Mouse (Mus musculus) megakaryocyte, embryonic 14.5 days (primary cell): ENCODE results near the gene Tmprss12. TPM values are rescaled to one million over a fixed set of nuclear protein-coding genes. Genes with fewer than 3 reads are reported as not detected.
A peak's percentile ranks its signal among the peaks of the same experiment; 100 is the strongest.
"Not testable (repeated sequence)": the region's sequence is repeated elsewhere in the genome, so short reads cannot be mapped to it uniquely, and the experiment has no call there.

Experiments
- H3K27me3 ChIP-seq: replicated peaks from 2 replicates; pipeline ENCODE3; 2012; ENCODE audit warnings: inconsistent platforms
- H3K36me3 ChIP-seq: replicated peaks from 2 replicates; pipeline ENCODE3; 2012; ENCODE audit warnings: low read length, inconsistent platforms, mixed read lengths
- H3K4me1 ChIP-seq: 2 replicates; pipeline ENCODE4 v1.6.1; 2012; ENCODE audit warnings: inconsistent platforms
- H3K4me3 ChIP-seq: replicated peaks from 2 replicates; pipeline ENCODE3; 2012; ENCODE audit warnings: moderate library complexity, mild to moderate bottlenecking, inconsistent platforms
- H3K9me3 ChIP-seq: 2 replicates; pipeline ENCODE4 v1.6.1; 2012; ENCODE audit warnings: inconsistent platforms
- FLI1 ChIP-seq: IDR thresholded peaks from 2 replicates; pipeline ENCODE4 v1.6.1; 2012; ENCODE audit warnings: low read length, inconsistent platforms, mixed read lengths
- GATA1 ChIP-seq: IDR thresholded peaks from 3 replicates; pipeline ENCODE4 v1.6.1; 2012; ENCODE audit warnings: mixed read lengths, low read length, inconsistent platforms, borderline replicate concordance
- polyA plus RNA-seq: library from polyadenylated mRNA; stranded (reverse); fragments of >175 nt; gene quantifications from 2 replicates; pipeline ENCODE4 v1.2.3, GENCODE M21; 2012; ENCODE audit warnings: low replicate concordance; ENCODE audit not compliant: insufficient read depth

The Tmprss12 gene
- polyA plus RNA-seq, 1 experiment: not detected

DNA sequence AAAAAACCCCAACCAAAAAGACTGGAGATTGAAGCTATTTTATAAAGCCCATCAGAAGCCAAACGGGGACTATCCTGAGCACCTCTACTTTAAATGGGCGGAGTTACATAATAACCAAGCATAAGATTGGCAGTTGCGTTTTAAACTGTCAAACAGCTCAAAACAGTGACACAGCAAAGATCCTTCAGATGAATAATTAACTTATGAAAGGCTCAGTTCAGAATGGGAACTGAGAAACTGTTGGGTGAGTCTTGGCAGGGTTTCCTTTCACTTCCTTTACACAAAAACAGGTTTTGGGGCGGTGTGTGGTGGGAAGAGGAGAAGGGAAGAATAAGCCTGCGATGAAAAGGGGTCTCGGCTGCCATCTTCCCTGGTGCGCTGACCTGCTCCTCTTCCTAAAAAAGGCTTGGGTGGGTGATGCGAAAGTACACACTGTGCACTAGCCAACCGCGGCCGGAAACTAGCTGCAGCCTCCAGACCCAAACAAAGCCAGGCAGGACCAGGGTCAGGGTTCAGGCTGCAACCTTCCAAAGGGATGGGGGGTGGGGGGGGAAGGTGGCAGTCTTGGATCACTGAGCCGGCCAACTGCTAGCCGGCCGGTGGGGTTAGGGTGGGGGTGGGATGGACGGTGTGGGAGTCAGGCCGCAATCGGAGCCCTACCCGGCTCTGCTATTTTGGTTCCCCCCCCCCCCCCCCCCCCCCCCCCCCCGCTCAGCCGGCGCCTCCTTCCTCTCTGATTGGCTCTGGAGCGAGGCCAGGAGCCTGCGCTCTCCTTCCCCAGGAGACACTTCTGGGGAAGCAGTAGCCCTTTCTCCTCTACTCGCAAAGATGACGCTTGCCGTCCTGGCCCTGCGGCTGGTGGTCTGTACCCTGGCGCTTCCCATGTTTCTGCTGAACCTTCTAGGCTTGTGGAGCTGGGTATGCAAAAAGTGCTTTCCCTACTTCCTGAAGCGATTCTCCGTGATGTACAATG lies 23.7 kb downstream of the Tmprss12 start, which contains the start of gene Mettl7a1:
Gene Mettl7a1 (plus strand): TSS at position 122 of the 973 bp plus-strand sequence.
- no peaks in the 10 kb centered on the region for H3K36me3 ChIP-seq
- H3K9me3 ChIP-seq: 0 out of 2 replicates have a peak, but pooled peaks cover under 1% of the 10 kb centered on the region
- TF ChIP-seq FLI1 (no peak), GATA1 (no peak)
- peak within 1 kb of the TSS; percentile 92 for H3K4me3 ChIP-seq
- H3K27me3 ChIP-seq: peaks cover 10% of the 10 kb centered on the region
- H3K4me1 ChIP-seq: peaks cover 31% of the 10 kb centered on the region

DNA sequence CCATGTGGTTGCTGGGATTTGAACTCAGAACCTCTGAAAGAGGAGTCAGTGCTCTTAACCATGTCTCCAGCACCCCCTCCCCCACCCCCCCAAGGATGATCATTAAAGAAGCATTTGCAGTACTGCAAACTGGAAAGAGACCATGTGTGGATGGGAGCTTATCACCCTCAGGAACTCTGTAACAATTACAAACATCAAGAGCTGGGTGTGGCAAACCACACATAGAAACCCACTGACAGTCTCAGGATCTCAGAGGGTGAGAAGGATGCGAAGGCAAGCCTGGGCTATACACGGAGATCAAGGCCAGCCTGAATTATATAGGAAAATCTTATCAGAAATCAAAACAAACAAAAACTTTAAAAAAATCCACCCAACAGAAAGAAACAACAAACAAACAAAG lies 25.6 kb downstream of the Tmprss12 start:
- Histone ChIP-seq H3K9me3 (no peaks in the 10 kb centered on the region), H3K4me1 (peaks cover 23% of the 10 kb centered on the region), H3K27me3 (peaks cover 2% of the 10 kb centered on the region), H3K4me3 (no peak overlapping the region), H3K36me3 (no peaks in the 10 kb centered on the region)
- no peak for TF ChIP-seq FLI1
- TF ChIP-seq GATA1: no peak

DNA sequence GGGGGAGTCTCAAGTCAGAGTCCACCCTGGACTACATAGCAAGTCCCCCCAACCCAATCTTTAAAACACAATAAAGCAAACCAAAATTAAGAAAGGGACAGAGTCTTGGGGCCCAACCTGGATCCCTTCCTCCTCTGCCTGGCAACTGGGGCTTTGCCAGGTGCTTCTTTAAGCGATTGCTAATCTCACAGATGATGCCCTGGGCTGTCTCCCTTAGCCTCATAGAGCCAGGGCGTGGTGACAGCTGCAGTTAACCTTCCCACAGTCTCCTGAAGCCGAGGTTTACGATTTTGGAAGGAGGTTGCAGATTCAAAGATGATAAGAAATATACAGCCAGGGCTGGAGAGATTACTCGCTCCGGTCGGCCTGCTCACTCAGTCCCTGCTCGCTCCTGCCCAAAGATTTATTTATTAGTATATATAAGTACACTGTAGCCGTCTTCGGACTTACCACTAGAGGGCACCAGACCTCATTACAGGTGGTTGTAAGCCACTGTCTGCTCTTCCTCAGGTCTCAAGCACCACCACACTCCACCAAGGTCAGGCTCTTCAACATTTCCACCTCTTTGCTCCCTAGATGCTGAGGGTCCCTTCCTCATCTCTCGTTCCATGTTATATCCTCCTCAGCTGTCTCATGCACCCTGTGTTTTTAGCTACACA lies 26.9 kb downstream of the Tmprss12 start:
- H3K4me3 ChIP-seq: not testable (repeated sequence)
- H3K4me1 ChIP-seq: peaks cover 33% of the 10 kb centered on the region

DNA sequence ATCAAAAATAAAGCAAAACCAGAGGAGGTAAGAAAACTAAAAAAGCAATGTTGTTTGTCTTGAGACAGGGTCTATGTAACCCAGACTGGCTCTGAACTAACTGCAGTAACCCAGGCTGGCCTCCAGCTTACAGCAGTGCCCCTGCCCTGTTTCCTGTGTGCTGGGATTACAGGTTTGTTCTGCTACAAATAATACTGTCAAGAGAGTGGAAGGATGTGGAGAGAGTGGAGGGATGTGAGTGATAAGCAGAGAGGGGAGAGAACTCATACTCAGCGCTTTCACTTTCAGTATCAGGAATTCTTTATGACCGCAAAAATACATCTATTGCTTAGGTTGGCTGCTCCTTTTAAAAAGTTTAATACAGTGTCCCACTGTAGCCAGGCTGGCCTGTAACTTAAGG lies 31.7 kb downstream of the Tmprss12 start:
- TF ChIP-seq FLI1 (no peak), GATA1 (no peak)
- H3K4me3 ChIP-seq: peak overlapping the region; percentile 87
- peaks cover 2% of the 10 kb centered on the region for H3K36me3 ChIP-seq
- H3K9me3 ChIP-seq: peaks cover 7% of the 10 kb centered on the region
- no peaks in the 10 kb centered on the region for H3K27me3 ChIP-seq
- H3K4me1 ChIP-seq: peaks cover 15% of the 10 kb centered on the region

More for the DNA sequence above, 26.9 kb downstream of the Tmprss12 start:
- not testable (repeated sequence) for H3K9me3 ChIP-seq, H3K27me3 ChIP-seq, H3K36me3 ChIP-seq

DNA sequence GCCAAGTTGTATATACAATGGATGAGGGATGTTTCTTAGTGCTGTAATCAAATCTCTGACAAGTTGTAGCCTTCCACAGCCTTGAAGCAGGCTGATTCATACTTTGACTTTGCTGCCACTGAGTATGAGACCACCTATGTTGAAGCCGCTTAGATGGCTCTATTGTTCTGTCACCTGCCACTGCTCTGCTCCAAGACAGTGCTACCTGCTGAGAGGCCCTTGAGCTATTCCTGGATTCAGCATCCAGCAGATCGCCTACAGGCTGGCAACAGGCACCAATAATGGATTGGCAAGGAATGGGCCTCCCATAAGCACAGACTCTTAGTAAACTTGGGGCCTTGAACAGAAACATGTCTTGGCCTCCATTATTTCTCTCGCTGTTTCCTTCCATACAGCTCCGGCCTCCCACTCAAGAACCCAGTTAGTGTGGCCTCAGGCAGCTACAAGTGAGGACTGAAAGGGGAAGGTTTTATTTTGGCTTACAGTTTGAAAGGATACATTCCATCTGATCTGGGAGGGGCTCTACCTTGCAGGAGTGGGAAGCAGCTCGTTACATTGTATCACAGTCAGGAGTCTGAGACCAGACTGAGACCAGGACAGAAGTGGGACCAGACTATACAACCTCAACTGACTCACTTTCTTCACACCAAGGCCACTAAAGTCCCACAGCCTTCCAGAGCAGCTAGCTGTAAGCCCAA lies 34.0 kb downstream of the Tmprss12 start:
- peaks cover 2% of the 10 kb centered on the region for H3K36me3 ChIP-seq
- peaks cover 29% of the 10 kb centered on the region for H3K4me1 ChIP-seq
- TF ChIP-seq FLI1 (no peak), GATA1 (no peak)
- no peak overlapping the region for H3K4me3 ChIP-seq
- peaks cover 7% of the 10 kb centered on the region for H3K9me3 ChIP-seq
- no peaks in the 10 kb centered on the region for H3K27me3 ChIP-seq

DNA sequence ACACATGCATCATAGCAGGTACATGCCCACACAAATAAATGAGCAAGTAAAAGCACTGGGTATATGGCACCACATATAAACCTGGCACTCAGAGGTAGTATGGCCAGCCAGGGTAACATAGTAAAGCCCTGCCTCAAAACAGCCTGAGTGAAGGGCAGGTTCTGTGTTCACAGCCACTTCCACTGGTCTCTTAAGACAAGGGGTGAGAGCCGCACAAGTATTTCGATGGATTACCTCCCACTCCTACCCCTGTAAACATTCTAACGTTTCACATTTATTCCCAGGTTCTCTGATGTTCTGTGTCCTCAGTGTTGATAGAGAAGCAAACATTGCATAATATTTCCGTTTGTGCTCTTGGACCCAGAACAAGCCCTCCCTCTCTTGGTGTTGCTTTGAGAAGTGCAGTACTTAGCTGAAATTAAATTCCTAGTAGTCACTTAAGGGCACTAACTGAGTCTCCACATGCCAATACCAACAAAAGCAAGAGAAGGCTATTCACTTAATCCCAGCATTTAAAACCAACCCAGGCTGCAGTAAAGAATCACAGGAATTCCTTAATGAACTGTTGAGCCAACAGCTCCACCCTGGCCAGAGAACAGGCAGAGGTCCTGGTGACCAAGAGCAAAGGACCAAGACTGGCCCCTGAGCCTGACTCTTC lies 37.5 kb downstream of the Tmprss12 start:
- not testable (repeated sequence) for H3K36me3 ChIP-seq, H3K9me3 ChIP-seq, H3K4me3 ChIP-seq, H3K27me3 ChIP-seq
- H3K4me1 ChIP-seq: peaks cover 20% of the 10 kb centered on the region

DNA sequence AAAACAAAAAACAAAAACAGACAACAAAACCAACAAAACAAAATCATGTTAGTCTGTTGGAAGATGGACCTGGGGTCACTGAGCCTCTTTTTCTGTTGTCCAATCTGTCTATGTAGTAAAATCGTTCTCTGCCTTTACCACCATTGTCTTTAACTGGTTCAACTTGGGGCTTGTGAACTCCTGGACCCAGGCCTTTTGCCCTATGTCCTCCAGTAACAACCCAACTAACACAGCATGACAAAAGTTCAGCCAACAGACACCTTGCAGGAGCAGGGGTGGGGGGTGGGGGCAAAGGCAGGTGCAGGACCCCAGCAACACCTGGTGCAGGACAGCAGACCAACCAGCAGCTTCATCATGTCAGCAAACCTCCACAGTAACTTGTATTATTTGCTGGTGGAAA lies 39.2 kb downstream of the Tmprss12 start:
- Histone ChIP-seq H3K27me3 (peaks cover 2% of the 10 kb centered on the region), H3K4me1 (peaks cover 27% of the 10 kb centered on the region), H3K36me3 (no peaks in the 10 kb centered on the region), H3K4me3 (no peak overlapping the region), H3K9me3 (peaks cover 1% of the 10 kb centered on the region)
- TF ChIP-seq FLI1 (no peak), GATA1 (no peak)

DNA sequence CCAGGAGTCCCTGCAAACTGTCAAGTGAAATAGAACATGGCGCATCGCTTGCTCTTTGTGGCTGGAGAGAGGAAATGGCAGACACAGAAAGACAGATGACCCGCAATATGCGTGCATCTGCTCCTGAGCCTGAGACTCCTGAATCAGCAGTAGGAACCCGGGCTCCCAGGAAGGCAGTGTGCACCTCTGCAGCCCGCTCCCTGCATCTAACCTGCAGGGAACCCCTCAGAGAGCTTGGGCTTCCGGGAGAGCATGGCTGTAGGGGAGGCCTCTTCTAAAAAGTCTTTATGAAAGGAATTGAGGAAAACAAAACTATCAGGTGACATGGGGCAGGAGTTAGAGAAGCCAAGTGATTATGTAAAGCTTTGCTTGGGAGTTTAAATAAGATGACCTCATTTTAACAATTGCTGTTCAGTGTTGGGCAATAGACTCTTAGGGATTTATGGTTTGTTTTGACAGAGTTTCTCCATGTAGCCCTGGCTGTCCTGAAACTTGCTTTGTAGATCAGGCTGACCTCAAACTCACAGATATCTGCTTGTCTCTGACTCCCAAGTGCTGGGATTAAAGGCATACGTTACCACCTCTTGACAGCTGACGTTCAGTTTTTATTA lies 39.8 kb downstream of the Tmprss12 start:
- Histone ChIP-seq H3K9me3 (no peaks in the 10 kb centered on the region), H3K4me3 (no peak overlapping the region)
- TF ChIP-seq FLI1 (no peak), GATA1 (no peak)

DNA sequence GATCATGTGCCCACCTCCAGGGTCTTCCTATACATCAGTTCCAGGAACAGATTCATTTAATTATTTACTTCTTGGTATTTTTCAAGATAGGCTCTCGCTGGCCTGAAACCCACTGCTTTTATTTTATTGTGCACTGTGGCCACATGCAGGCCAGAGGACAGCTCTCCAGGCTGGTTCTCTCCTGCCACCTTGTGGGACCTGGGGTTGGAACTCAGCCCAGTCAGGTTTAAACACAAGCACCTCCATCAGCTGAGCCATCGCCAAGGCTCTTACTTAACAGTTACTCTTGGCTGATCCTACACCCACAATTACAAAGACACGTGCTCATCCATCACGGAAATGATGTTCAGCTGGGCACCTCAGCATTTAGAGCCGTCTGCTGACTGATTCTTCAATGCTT lies 40.5 kb downstream of the Tmprss12 start:
- no peak for TF ChIP-seq FLI1
- H3K4me3 ChIP-seq: no peak overlapping the region
- no peaks in the 10 kb centered on the region for H3K9me3 ChIP-seq
- no peaks in the 10 kb centered on the region for H3K36me3 ChIP-seq
- H3K4me1 ChIP-seq: peaks cover 27% of the 10 kb centered on the region
- H3K27me3 ChIP-seq: peaks cover 6% of the 10 kb centered on the region

More for the DNA sequence above, 39.8 kb downstream of the Tmprss12 start:
- no peaks in the 10 kb centered on the region for H3K36me3 ChIP-seq
- peaks cover 27% of the 10 kb centered on the region for H3K4me1 ChIP-seq
- peaks cover 2% of the 10 kb centered on the region for H3K27me3 ChIP-seq
